Mouse (Mus musculus) retina, embryonic 14.5 days (tissue): Measurements from ENCODE around the gene Cetn2.

ENCODE experiments used
- DNase-seq: peaks from one replicate; pipeline ENCODE4 v3.0.0-alpha.2; 2015; ENCODE audit warnings: low spot score

Cetn2 gene

DNA sequence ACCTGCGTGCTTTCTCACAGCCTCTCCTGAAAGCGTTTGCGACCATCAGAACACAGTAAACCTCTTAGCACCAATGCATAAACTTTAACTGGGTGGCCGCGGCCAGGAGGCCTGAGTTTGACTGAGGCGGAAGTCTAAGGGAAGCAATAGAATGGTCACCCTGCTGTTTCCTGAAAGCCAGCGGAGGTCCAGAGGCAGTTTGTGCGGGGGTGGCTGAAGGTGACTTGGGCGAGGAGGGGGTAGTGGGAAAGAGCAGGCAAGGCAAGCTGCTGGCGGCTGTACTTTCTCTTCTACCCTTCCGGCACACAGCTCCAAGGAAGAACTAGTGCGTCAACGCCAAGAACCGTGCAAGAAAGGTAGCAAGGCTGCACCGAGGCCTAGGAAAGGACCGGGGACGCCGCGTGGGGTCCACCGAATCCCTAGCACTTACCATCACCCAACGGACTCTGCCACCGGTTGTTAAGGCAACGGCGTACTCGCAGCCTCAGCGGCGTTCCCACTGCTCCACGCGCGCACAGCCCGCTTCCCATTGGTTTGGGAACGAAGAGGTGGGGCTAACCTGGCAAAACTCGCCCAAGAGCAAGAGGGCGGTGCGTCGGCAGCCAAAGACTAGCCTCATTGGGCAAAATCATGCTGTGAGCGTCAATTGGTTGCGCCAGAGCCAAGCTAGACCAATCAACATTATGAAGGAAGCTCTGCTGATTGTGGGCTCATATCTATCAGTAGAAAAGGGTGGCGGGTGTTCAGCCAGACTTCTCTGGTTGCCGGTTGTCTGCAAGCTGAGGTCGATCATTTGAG lies at the start of gene Cetn2, which contains the start of gene Nsdhl:
Gene Cetn2 (minus strand): TSS at position 528 of the 798 bp plus-strand sequence.
Gene Nsdhl (plus strand): TSS at position 674 of the 798 bp plus-strand sequence.
- DNase-seq: peak; percentile 89

DNA sequence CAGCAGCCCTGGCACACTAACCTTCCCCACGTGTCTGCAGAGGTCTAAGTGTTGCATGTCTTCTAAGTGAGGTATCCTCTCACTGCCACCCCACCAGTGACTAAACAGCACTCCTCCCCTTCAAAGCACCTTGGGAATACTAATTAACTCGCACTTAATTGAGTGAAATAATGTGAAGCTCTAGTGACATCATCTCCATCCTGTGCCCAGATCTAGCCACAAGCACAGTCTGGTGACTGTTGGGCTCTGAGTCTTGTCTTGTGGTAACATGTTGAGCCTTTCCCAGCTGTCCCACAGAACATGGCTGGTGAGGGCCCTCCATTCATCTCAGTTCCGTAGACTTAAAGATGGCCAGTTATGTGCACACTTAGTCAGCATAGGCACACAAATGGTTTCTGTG lies 44.5 kb upstream of the Cetn2 start:
- DNase-seq: no peak

DNA sequence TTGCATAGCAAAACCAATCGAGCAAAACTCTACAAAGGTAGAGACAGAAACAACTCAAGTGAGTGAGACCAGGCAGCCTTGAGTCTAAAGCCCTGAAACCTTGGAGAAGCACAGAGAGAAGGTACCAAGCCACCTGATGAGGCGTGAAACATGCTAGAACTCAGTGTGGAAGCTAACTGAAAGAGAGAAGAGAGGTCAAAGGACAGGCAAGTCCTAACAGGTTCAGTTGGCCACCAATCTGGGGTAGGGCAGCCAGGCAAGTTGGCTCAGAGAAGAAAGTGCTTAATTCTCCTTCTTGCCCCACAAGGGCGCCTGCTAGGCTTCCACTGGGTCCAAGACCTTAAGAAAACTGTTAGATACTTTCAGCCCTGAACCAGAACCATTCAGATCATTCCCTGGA lies 43.3 kb upstream of the Cetn2 start:
- no peak for DNase-seq

DNA sequence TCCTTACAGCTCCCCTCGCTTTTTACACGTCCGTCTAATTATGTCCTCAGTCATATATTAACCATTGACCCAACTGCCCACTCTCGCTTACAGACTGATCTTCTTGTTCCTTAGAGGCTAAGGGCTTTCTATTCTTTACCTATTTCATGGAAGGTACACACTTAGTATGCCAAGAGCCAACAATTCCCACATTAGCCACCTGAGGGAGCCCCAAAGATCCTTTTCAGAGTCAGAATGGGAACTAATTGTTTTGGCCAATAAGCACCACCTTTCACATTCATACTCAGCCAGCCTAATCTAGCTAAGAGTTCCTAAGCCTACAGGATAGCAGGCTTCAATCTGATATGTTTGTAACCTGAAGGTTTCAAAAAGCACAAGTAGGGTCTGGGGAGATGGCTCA lies 42.2 kb upstream of the Cetn2 start:
- DNase-seq: peak; percentile 2

DNA sequence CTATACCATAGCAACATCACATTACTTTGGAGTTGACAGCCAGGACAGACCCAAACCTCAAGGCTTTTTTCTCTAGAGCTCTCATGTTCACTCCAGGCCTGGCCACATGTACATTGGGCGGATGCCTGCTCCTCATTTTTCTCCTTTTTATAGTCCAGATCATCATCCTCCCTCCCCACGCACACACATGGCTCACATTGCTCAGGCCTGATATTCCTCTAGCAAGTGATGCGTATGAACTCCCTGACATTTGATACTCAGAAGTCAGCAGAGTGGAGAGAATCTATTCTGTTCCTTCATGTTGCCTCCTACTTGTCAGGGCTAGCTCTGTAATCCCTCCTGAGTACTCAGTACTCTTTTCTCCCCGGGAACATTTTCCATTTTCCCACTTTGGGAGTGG lies 38.3 kb upstream of the Cetn2 start:
- no peak for DNase-seq

DNA sequence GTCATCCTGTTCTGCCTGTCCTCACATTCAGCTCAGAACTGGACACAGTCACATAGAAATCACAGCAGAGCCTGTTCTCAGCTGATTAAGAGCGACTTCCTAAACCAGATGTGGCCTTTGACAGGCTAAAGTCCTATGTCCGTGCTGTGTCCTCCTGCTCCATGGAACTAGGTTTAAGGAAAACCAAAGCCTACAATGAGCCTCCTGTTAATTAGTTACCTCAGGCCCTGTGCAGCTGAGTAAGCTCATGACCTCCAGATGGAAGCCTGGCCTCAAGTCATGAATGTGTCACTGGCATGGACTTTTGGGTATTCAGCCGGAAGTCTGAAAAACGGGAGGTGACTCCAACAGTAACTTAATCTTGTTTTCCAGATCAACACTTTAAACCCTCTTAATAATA lies 35.3 kb upstream of the Cetn2 start:
- no peak for DNase-seq

DNA sequence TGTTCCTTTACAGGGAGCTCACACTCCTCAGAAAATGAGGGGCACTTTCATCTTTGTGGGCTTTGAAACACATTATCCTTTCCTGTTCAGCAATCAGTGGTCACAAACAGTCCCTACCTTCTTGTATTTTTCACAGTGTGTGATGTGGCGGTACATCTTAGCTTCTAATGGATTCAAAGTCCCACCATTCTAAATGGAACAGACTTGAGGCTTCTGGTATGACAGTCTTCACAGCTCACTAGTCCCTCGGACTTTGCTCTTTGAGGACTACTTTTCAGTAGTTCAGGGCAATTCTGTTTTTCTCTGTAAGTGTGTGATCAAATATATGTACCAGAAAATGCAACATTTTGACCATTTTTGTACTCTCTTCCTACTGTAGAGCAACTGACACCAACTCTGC lies 3.2 kb upstream of the Cetn2 start:
- no peak for DNase-seq

DNA sequence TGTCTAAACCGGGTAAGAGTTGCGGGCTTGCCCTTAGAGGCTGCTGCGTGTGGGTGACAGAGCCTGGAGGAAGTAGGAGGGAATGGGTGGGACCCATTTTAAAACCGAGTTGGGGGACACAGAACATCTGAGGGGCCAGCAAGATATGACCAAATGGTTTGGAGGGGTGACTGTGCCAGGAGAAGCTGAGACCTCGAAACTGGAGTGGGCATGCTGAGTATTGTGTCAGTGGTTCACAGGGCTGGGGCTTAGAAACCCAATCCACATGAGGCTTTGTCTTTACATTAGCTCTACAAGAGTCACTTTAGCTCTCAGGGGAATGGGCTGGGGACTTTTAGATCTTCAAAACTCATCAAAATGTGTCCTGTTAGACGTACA lies 460 bp upstream of the Cetn2 start:
- DNase-seq: no peak

DNA sequence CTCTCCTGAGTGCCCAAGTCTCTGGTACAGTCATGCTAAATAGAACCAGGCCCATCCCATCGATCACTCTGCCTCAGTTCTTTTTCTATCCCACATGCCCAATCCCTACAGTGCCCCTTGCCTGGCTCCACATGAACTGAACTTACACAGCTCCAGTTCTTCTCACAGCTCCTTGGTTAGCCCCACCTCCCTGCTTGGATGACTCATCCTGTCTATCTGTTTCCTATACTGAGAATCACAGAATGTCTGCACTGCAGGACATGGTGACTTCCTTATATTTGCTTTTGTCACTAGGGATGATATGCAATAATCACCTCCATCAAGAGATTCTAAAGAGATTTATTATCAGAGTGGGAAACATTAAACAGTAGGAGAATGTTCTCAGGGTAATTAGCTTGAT lies 6.6 kb downstream of the Cetn2 start:
- no peak for DNase-seq

DNA sequence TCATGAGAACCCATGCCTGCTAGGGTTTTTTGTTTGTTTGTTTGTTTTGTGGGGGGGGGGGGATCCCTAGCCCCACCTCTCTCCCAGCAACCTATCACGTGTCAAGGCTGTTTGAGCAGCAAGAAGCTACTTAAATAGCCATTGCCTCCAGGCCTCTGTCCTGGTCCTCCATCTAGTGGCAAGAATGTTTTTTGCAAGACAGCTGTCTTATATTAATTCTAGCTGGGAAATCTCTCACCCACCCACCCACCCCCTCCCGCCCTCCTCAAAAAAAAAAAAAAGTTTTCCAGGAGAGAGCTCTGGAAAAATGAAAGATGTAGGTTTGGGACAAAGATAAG lies 9.8 kb downstream of the Cetn2 start:
- peak; percentile 74 for DNase-seq

DNA sequence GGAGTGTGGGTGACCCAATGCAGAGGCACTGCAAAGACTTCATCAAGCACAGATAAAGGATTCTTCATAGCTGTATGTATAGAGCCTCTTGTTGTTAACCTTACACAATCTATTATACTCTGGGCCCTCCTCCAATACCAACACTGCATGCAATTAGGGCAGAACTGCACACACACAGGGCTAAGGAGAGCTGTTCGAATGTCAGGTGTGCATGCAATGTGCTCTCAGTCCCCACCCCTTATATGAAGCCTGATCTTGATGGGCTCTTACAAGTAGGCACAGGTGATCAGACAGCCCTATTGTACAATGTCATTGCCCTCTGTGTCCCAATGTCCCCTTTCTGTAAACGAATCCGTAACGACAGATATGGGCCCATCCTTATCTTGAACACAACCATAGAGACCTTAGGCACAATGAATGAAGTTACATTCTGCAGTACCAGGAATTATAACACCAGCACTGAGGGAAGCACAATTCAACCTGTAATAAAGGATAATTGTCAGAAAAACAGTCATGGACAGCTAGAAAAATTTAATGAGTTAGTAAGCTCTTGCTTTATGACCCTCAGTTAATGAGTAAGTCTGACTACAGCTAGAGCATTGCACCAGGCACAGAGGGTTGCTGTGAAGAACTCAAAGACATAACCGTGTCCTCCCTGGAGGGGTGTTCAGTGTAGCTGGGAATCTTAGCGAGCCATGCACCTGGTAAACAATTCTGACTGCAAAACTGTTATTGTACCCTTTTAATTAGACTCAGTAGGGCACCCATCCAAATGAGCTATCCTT lies 10.4 kb downstream of the Cetn2 start:
- no peak for DNase-seq

DNA sequence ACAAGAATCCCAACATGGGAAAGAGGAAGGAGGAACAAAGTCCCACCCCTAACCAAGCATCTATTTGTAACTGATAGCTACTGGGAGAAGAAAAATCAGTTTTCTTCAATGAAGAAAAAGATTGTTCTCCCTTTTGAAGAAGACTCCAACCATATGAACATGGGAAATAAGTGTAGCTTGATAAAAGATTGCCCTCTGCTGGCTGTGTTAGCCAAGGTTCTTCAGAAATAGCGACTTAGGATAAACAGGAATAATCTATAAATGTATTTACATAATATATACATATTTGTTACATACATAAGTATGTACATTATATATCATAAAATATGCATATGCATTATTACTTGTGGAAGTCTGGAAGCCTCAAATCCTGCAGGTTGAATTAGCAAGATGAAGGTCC lies 15.7 kb downstream of the Cetn2 start:
- peak; percentile 32 for DNase-seq

DNA sequence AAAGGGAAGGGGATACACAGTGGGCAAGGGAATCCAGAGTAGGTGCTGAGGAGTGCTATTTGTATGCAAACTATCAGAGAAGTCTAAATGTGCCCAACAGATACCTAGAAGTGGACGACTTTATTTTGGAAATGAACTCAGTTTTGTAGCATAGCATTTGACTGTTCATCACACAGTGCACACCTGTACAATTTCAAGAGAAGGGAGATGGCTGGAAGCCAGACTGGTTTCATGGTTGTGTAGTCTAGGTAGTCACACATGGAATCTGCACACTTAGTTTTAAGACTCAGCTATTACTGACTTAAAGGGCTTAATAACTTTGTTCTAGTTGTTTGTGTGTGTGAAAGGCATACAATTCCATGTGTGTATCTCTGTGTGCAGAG lies 22.2 kb downstream of the Cetn2 start:
- DNase-seq: no peak

DNA sequence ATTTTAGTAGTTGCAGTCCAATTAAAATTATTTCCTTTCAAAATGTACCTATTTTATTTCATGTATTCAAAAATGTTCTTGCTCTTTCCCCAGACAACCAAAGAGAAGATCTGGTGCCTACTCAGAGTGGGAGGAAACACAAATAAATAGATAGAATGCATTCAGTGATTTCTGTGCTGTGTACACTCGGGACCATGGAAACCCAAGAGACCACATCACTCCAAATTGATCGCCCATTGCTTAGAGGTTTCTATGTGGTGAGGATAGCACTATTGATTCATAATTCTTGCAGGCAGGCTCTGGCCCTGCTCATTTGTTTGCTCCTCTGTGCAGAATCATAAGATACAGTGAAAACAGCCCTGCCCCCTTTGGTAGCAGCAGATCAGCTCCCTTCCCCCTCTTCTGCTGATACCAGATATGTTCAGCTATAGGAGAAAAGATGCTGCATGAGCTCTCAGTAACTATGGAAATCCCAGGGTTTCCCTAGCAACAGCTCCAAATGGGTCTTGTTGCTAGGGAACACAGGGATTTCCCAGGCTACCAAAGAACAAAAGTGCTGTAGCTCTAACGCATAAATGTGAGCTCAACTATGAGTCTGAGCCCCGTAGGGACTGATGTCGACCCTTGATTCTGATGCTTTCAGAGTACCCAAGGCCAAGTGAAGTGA lies 22.7 kb downstream of the Cetn2 start:
- DNase-seq: peak; percentile 32
